Mouse (Mus musculus) MEL (cell line): ENCODE measurements around the gene Osbpl10. TPM values are rescaled to one million over a fixed set of nuclear protein-coding genes. Genes with fewer than 3 reads are reported as not detected.

Source experiments
- DNase-seq: peaks from one replicate; pipeline ENCODE4 v3.0.0; 2011; ENCODE audit warnings: low read depth, low spot score
- H3K27ac ChIP-seq: 2 replicates; pipeline ENCODE4 v1.5.1; 2012; ENCODE audit warnings: low read depth, mild to moderate bottlenecking, control low read depth, low read length, moderate library complexity; ENCODE audit not compliant: control insufficient read depth
- H3K27me3 ChIP-seq, 2 experiments: fragments of 150-350 bp in 1 of 2; sonication (generic) in 1 of 2; 2 replicates each; pipeline ENCODE4 v1.6.1; 2012; ENCODE audit warnings: low read length in 2 of 2, mild to moderate bottlenecking in 2 of 2, improper control_type of control experiment in 1 of 2, moderate library complexity in 1 of 2; ENCODE audit not compliant: insufficient read depth in 2 of 2, control insufficient read depth in 1 of 2
- H3K36me3 ChIP-seq, 2 experiments: 2 replicates each; pipeline ENCODE4 v1.6.1; 2012 to 2014; ENCODE audit warnings: low read length in 2 of 2, improper control_type of control experiment in 1 of 2, inconsistent platforms in 1 of 2, mild to moderate bottlenecking in 1 of 2; ENCODE audit not compliant: insufficient read depth in 2 of 2, control insufficient read depth in 1 of 2
- H3K4me1 ChIP-seq, 2 experiments: fragments of 150-350 bp in 1 of 2; sonication (generic) in 1 of 2; 2 replicates each; pipeline ENCODE4 v1.6.1; 2012; ENCODE audit warnings: low read length in 2 of 2, improper control_type of control experiment in 1 of 2, mild to moderate bottlenecking in 1 of 2; ENCODE audit not compliant: insufficient read depth in 2 of 2, control insufficient read depth in 1 of 2
- H3K4me3 ChIP-seq, 2 experiments: fragments of 150-350 bp in 1 of 2; sonication (generic) in 1 of 2; 2 replicates each; pipeline ENCODE4 v1.5.1; 2012; ENCODE audit warnings: low read depth in 2 of 2, low read length in 2 of 2, mild to moderate bottlenecking in 2 of 2, moderate library complexity in 2 of 2, control low read depth in 1 of 2, improper control_type of control experiment in 1 of 2; ENCODE audit not compliant: control insufficient read depth in 1 of 2, insufficient read depth in 1 of 2
- H3K79me2 ChIP-seq: 2 replicates; pipeline ENCODE4 v1.6.1; 2012; ENCODE audit warnings: mild to moderate bottlenecking, low read length, moderate library complexity; ENCODE audit not compliant: control insufficient read depth, poor library complexity, insufficient read depth
- H3K9ac ChIP-seq: 2 replicates; pipeline ENCODE4 v1.6.1; 2012; ENCODE audit warnings: low read depth, mild to moderate bottlenecking, control low read depth, low read length, moderate library complexity; ENCODE audit not compliant: control insufficient read depth, poor library complexity, severe bottlenecking
- H3K9me3 ChIP-seq: fragments of 150-350 bp; sonication (generic); replicated peaks from 2 replicates; pipeline ENCODE4 v1.6.1; 2012; ENCODE audit warnings: mild to moderate bottlenecking, low read length, improper control_type of control experiment, moderate library complexity; ENCODE audit not compliant: insufficient read depth
- EP300 ChIP-seq, 2 experiments: IDR thresholded peaks; 2 replicates each; pipeline ENCODE4 v1.6.1; 2011; ENCODE audit warnings: improper control_type of control experiment in 2 of 2, low read length in 2 of 2, low read depth in 1 of 2, mild to moderate bottlenecking in 1 of 2
- ETS1 ChIP-seq: IDR thresholded peaks from 2 replicates; pipeline ENCODE4 v1.6.1; 2012; ENCODE audit warnings: low read depth, mild to moderate bottlenecking, inconsistent platforms, low read length, improper control_type of control experiment, moderate library complexity
- GABPA ChIP-seq: IDR thresholded peaks from 2 replicates; pipeline ENCODE4 v1.6.1; 2012; ENCODE audit warnings: low read depth, mild to moderate bottlenecking, inconsistent platforms, low read length, improper control_type of control experiment, moderate library complexity
- HCFC1 ChIP-seq: IDR thresholded peaks from 2 replicates; pipeline ENCODE4 v1.6.1; 2012; ENCODE audit warnings: low read depth, mild to moderate bottlenecking, inconsistent platforms, low read length, improper control_type of control experiment, moderate library complexity
- KAT2A ChIP-seq: conservative IDR thresholded peaks from 2 replicates; pipeline ENCODE4 v1.6.1; 2012; ENCODE audit warnings: low read depth, low read length, improper control_type of control experiment, inconsistent platforms
- MAFK ChIP-seq: IDR thresholded peaks from 2 replicates; pipeline ENCODE4 v1.6.1; 2011; ENCODE audit warnings: low read depth, mild to moderate bottlenecking, low read length, improper control_type of control experiment, borderline replicate concordance
- MAX ChIP-seq: IDR thresholded peaks from 2 replicates; pipeline ENCODE4 v1.6.1; 2011; ENCODE audit warnings: low read length, improper control_type of control experiment
- MEF2A ChIP-seq: IDR thresholded peaks from 2 replicates; pipeline ENCODE4 v1.6.1; 2014; ENCODE audit warnings: low read depth, mild to moderate bottlenecking, inconsistent platforms, low read length, improper control_type of control experiment; ENCODE audit not compliant: poor library complexity, insufficient replicate concordance, severe bottlenecking; ENCODE audit errors: extremely low read depth
- MYB ChIP-seq: IDR thresholded peaks from 2 replicates; pipeline ENCODE4 v1.6.1; 2011; ENCODE audit warnings: mild to moderate bottlenecking, low read depth, low read length, improper control_type of control experiment
- NRF1 ChIP-seq: IDR thresholded peaks from 2 replicates; pipeline ENCODE4 v1.6.1; 2014; ENCODE audit warnings: low read depth, mild to moderate bottlenecking, inconsistent platforms, low read length, improper control_type of control experiment, moderate library complexity; ENCODE audit not compliant: poor library complexity, insufficient read depth, severe bottlenecking
- POLR2AphosphoS5 ChIP-seq: IDR thresholded peaks from 2 replicates; pipeline ENCODE4 v1.6.1; 2012; ENCODE audit warnings: low read depth, borderline replicate concordance, mild to moderate bottlenecking, inconsistent platforms, low read length, moderate library complexity, mixed read lengths
- RAD21 ChIP-seq: IDR thresholded peaks from 2 replicates; pipeline ENCODE4 v1.6.1; 2011; ENCODE audit warnings: mild to moderate bottlenecking, low read depth, low read length, improper control_type of control experiment
- SIN3A ChIP-seq: IDR thresholded peaks from 2 replicates; pipeline ENCODE4 v1.6.1; 2012; ENCODE audit warnings: low read length, improper control_type of control experiment, inconsistent platforms
- TBP ChIP-seq: IDR thresholded peaks from 2 replicates; pipeline ENCODE4 v1.8.0; 2011; ENCODE audit warnings: low read depth, low read length, improper control_type of control experiment
- UBTF ChIP-seq: IDR thresholded peaks from 2 replicates; pipeline ENCODE4 v1.6.1; 2012; ENCODE audit warnings: low read depth, mild to moderate bottlenecking, inconsistent platforms, low read length, improper control_type of control experiment, moderate library complexity, borderline replicate concordance; ENCODE audit not compliant: insufficient read depth
- USF1 ChIP-seq: IDR thresholded peaks from 2 replicates; pipeline ENCODE4 v1.6.1; 2014; ENCODE audit warnings: low read depth, mild to moderate bottlenecking, inconsistent platforms, low read length, improper control_type of control experiment, moderate library complexity
- ZKSCAN1 ChIP-seq: IDR thresholded peaks from 2 replicates; pipeline ENCODE4 v1.6.1; 2012; ENCODE audit warnings: low read depth, mild to moderate bottlenecking, inconsistent platforms, low read length, improper control_type of control experiment, moderate library complexity
- ZMIZ1 ChIP-seq: IDR thresholded peaks from 2 replicates; pipeline ENCODE4 v1.6.1; 2012; ENCODE audit warnings: low read depth, mild to moderate bottlenecking, inconsistent platforms, low read length, improper control_type of control experiment, moderate library complexity
- polyA plus RNA-seq, 2 experiments: library from polyadenylated mRNA; stranded (reverse) in 1 of 2; unstranded in 1 of 2; fragments of >175 nt in 1 of 2; fragments of >200 nt in 1 of 2; gene quantifications; 2 replicates each; pipeline versions ENCODE4 v1.2.1 to v1.2.4; 2012; ENCODE audit warnings: low replicate concordance in 2 of 2, low read depth in 1 of 2; ENCODE audit not compliant: insufficient read length in 2 of 2, insufficient read depth in 1 of 2, missing spikeins in 1 of 2
- total RNA-seq: library from RNA; depleted of rRNA; stranded (reverse); fragments of 300-350 nt; gene quantifications from 2 replicates; pipeline ENCODE4 v1.2.3, GENCODE M21; 2012

Gene Osbpl10
- total and polyA plus RNA-seq, 3 experiments, result not detected

DNA sequence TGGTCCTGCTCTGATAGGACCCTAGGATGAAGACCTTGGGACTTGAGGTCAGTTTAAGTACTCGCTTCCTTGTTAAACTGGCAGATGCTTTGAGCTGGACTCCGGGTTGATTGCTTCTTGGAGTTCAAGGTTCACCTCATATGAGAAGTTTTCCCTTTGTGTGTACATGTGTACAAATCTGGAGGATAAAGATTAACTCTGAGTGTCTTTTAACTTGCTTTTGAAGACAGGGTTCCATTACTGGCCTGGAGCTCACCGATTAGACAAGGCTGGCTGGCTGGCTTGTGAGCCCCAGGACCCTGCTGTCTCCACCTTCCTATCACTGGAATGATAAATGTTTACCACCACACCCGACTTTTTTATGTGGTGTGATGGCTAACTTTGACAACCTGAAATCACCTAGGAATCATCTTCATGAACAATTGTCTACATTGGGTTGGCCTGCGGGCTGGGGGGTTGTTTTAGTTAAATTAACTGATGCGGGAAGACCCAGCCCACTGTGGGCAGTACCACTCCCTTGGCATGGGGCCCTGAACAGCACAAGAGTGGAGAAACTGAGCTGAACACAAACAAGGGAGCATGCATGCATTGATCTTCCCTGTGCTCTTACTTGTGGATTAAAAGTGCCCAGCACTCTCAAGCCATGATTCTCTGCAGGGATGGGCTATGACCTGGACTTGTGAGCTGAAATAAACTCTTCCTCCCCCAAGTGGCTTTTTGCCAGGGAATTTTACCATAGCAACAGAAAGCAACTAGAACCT is 20.8 kb downstream of the Osbpl10 start:
- no peaks in the 10 kb centered on the region for H3K36me3 ChIP-seq
- no peak overlapping the region for H3K9ac ChIP-seq
- no peaks in the 10 kb centered on the region for H3K27me3 ChIP-seq
- H3K27ac ChIP-seq, result no peak overlapping the region
- TF ChIP-seq MYB (no peak), MEF2A (no peak), UBTF (no peak), NRF1 (no peak)
- DNase-seq, result no peak
- no peaks in the 10 kb centered on the region for H3K79me2 ChIP-seq
- H3K4me3 ChIP-seq, result no peak overlapping the region
- H3K4me1 ChIP-seq, result no peaks in the 10 kb centered on the region
- H3K9me3 ChIP-seq, result no peaks in the 10 kb centered on the region

- TF ChIP-seq EP300 (IDR thresholded peaks at IDR 0.05; ENCODE audit: low read depth in 1 of 2, low read length in 2 of 2) (no peak), RAD21 (no peak), ZMIZ1 (no peak), ETS1 (no peak), USF1 (no peak), MAFK (no peak), SIN3A (no peak), ZKSCAN1 (no peak), MAX (no peak), TBP (no peak), HCFC1 (no peak), KAT2A (no peak), GABPA (no peak), POLR2AphosphoS5 (no peak)
- Histone ChIP-seq H3K36me3 (no peaks in the 10 kb centered on the region), H3K27me3 (no peaks in the 10 kb centered on the region), H3K4me1 (no peaks in the 10 kb centered on the region), H3K9ac (no peak overlapping the region), H3K9me3 (no peaks in the 10 kb centered on the region), H3K27ac (no peak overlapping the region), H3K79me2 (no peaks in the 10 kb centered on the region), H3K4me3 (no peak overlapping the region)
- no peak for DNase-seq
Observed at GRCm38 (mm10) chr9:114999771-115000146, 21.4 kb downstream of the Osbpl10 start.
